Mouse (Mus musculus): ENCODE data around the gene Banp. TPM values are rescaled to one million over a fixed set of nuclear protein-coding genes. Genes with fewer than 3 reads are reported as not detected.

Banp gene
- total RNA-seq, 1 experiment = 53.8 TPM

DNA sequence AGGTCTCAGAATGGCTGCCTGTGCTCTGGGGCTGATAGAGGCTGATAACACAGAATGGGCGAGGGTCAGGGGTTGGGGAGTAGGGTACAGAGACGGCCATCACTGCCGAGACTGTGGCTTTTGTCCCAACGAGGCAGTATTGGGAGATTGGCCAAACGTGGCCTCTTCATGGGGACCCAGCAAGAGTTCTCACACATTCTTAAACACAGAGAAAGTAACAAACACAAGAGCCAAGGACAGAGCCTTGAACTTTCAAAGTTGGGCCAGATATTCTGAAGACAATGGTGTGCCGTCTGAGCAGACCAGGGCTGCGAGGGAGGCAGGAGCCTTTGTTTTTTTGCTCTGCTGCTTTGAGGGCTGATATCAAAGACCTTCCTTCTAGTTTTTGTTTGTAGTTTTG, 37.6 kb upstream of the Banp start:
- Histone ChIP-seq H3K27ac (ENCODE audit: insufficient read depth, low read depth, low read length, poor library complexity, severe bottlenecking) (no peak overlapping the region), H3K4me1 (ENCODE audit: control insufficient read depth in 2 of 2, insufficient read depth in 2 of 2, low read length in 2 of 2, poor library complexity in 1 of 2) (peaks cover 2 to 7% of the 10 kb centered on the region in 2 experiments; a peak in 1 of 4 replicates), H3K9me3 (ENCODE audit: control insufficient read depth, insufficient read depth, low read depth, low read length) (no peaks in the 10 kb centered on the region), H3K9ac (ENCODE audit: insufficient read depth, low read depth, low read length, poor library complexity, severe bottlenecking) (no peak overlapping the region), H3K36me3 (ENCODE audit: control insufficient read depth, insufficient read depth, low read length, poor library complexity, severe bottlenecking) (no peaks in the 10 kb centered on the region), H3K4me3 (ENCODE audit: insufficient read depth in 1 of 2, low read depth in 1 of 2, low read length in 2 of 2, poor library complexity in 1 of 2, severe bottlenecking in 1 of 2) (no peak overlapping the region)
- in situ Hi-C loops (cut with MboI; ENCODE audit: low sequenced_read_pairs in 2 of 2, unreplicated experiment in 2 of 2) = loop anchor here in 1 of 2 experiments (10.0 kb wide), 1 partner anchor 57 kb away; no protein-coding TSS in a partner anchor
- no peak for DNase-seq (ENCODE audit: low read depth, low spot score)
- TF ChIP-seq CHD2 (IDR thresholded peaks at IDR 0.05; ENCODE audit: low read depth, low read length) (no peak), ZNF384 (IDR thresholded peaks at IDR 0.05; ENCODE audit: low read depth, low read length) (no peak), HCFC1 (IDR thresholded peaks at IDR 0.05; ENCODE audit: borderline replicate concordance, insufficient read depth, low read length) (no peak), MAFK (IDR thresholded peaks at IDR 0.05; ENCODE audit: insufficient read depth, low read depth, low read length) (no peak), ZC3H11A (IDR thresholded peaks at IDR 0.05; ENCODE audit: borderline replicate concordance, low read depth, low read length) (no peak)

DNA sequence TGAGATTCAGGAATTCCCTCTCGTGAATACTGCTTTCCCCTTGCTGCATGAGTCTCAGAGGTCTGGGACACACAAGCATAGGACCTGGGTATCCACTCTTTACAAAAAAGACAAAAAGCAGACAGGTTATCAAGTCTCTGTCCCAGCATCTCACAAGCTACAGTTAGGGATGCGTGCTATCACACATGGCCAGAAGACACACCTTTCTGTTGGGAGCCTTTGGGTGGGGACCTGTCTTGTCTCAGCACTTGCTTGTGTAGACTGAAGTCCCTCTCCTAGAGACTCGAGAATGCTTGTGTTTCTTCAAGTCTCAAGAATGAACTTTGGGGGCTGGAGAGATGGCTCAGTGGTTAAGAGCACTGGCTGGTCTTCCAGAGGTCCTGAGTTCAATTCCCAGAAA, 36.7 kb upstream of the Banp start:
- no peaks in the 10 kb centered on the region for H3K9me3 ChIP-seq (ENCODE audit: control insufficient read depth, insufficient read depth, low read depth, low read length)
- no peaks in the 10 kb centered on the region for H3K36me3 ChIP-seq (ENCODE audit: control insufficient read depth, insufficient read depth, low read length, poor library complexity, severe bottlenecking)
- H3K4me3 ChIP-seq (ENCODE audit: insufficient read depth in 1 of 2, low read depth in 1 of 2, low read length in 2 of 2, poor library complexity in 1 of 2, severe bottlenecking in 1 of 2) = no peak overlapping the region
- H3K9ac ChIP-seq (ENCODE audit: insufficient read depth, low read depth, low read length, poor library complexity, severe bottlenecking) = no peak overlapping the region
- H3K4me1 ChIP-seq (ENCODE audit: control insufficient read depth in 2 of 2, insufficient read depth in 2 of 2, low read length in 2 of 2, poor library complexity in 1 of 2) = peaks cover 2 to 7% of the 10 kb centered on the region in 2 experiments; a peak in 1 of 4 replicates
- TF ChIP-seq ZC3H11A (IDR thresholded peaks at IDR 0.05; ENCODE audit: borderline replicate concordance, low read depth, low read length) (no peak), HCFC1 (IDR thresholded peaks at IDR 0.05; ENCODE audit: borderline replicate concordance, insufficient read depth, low read length) (no peak), CHD2 (IDR thresholded peaks at IDR 0.05; ENCODE audit: low read depth, low read length) (no peak), MAFK (IDR thresholded peaks at IDR 0.05; ENCODE audit: insufficient read depth, low read depth, low read length) (no peak), ZNF384 (IDR thresholded peaks at IDR 0.05; ENCODE audit: low read depth, low read length) (no peak)
- in situ Hi-C loops (cut with MboI; ENCODE audit: low sequenced_read_pairs in 2 of 2, unreplicated experiment in 2 of 2) = loop anchor here in 1 of 2 experiments (10.0 kb wide), 1 partner anchor 58 kb away; no protein-coding TSS in a partner anchor
- H3K27ac ChIP-seq (ENCODE audit: insufficient read depth, low read depth, low read length, poor library complexity, severe bottlenecking) = no peak overlapping the region
- DNase-seq (ENCODE audit: low read depth, low spot score) = no peak

GRCm38 (mm10) chr8:121913378-121913777, 36.2 kb upstream of the Banp start:
- H3K27ac ChIP-seq (ENCODE audit: insufficient read depth, low read depth, low read length, poor library complexity, severe bottlenecking) = no peak overlapping the region
- no peak for DNase-seq (ENCODE audit: low read depth, low spot score)
- H3K36me3 ChIP-seq (ENCODE audit: control insufficient read depth, insufficient read depth, low read length, poor library complexity, severe bottlenecking) = no peaks in the 10 kb centered on the region
- in situ Hi-C loops (cut with MboI; ENCODE audit: low sequenced_read_pairs in 2 of 2, unreplicated experiment in 2 of 2) = loop anchor here in 1 of 2 experiments (10.0 kb wide), 1 partner anchor 59 kb away; no protein-coding TSS in a partner anchor
- no peak overlapping the region for H3K4me3 ChIP-seq (ENCODE audit: insufficient read depth in 1 of 2, low read depth in 1 of 2, low read length in 2 of 2, poor library complexity in 1 of 2, severe bottlenecking in 1 of 2)
- TF ChIP-seq MAFK (IDR thresholded peaks at IDR 0.05; ENCODE audit: insufficient read depth, low read depth, low read length) = no peak
- H3K4me1 ChIP-seq (ENCODE audit: control insufficient read depth in 2 of 2, insufficient read depth in 2 of 2, low read length in 2 of 2, poor library complexity in 1 of 2) = peaks cover 0 to 7% of the 10 kb centered on the region in 2 experiments; a peak in 1 of 4 replicates
- H3K9ac ChIP-seq (ENCODE audit: insufficient read depth, low read depth, low read length, poor library complexity, severe bottlenecking) = no peak overlapping the region
- H3K9me3 ChIP-seq (ENCODE audit: control insufficient read depth, insufficient read depth, low read depth, low read length) = no peaks in the 10 kb centered on the region

DNA sequence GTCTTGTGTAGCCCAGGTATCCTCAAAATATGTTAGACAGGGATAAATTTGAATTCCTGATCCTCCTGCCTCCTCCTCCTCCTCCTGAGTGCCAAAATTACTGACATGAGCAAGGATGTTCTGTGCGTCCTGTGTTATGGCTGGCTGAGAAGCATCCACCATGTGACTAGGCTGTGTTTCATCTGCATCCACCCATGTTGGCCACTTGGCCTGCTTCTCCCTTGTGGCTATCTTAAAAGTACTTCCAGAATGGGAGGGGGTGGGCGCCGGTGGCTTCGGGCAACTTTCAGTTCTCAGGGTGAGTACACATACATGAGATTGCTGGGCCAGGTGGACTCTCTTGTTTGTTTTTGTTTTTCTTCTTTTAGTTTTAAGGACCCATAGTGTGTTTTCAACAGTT, 30.4 kb upstream of the Banp start:
- Histone ChIP-seq H3K27ac (ENCODE audit: insufficient read depth, low read depth, low read length, poor library complexity, severe bottlenecking) (no peak overlapping the region), H3K36me3 (ENCODE audit: control insufficient read depth, insufficient read depth, low read length, poor library complexity, severe bottlenecking) (no peaks in the 10 kb centered on the region), H3K4me3 (ENCODE audit: insufficient read depth in 1 of 2, low read depth in 1 of 2, low read length in 2 of 2, poor library complexity in 1 of 2, severe bottlenecking in 1 of 2) (no peak overlapping the region), H3K4me1 (ENCODE audit: control insufficient read depth in 2 of 2, insufficient read depth in 2 of 2, low read length in 2 of 2, poor library complexity in 1 of 2) (peaks cover 1 to 4% of the 10 kb centered on the region in 2 experiments; a peak in 1 of 4 replicates), H3K9ac (ENCODE audit: insufficient read depth, low read depth, low read length, poor library complexity, severe bottlenecking) (no peak overlapping the region), H3K9me3 (ENCODE audit: control insufficient read depth, insufficient read depth, low read depth, low read length) (no peaks in the 10 kb centered on the region)
- TF ChIP-seq HCFC1 (IDR thresholded peaks at IDR 0.05; ENCODE audit: borderline replicate concordance, insufficient read depth, low read length) (no peak), CHD2 (IDR thresholded peaks at IDR 0.05; ENCODE audit: low read depth, low read length) (no peak), ZNF384 (IDR thresholded peaks at IDR 0.05; ENCODE audit: low read depth, low read length) (no peak), ZC3H11A (IDR thresholded peaks at IDR 0.05; ENCODE audit: borderline replicate concordance, low read depth, low read length) (no peak)
- in situ Hi-C loops (cut with MboI; ENCODE audit: low sequenced_read_pairs in 2 of 2, unreplicated experiment in 2 of 2) = loop anchor here in 1 of 2 experiments (10.0 kb wide), 1 partner anchor 64 kb away; no protein-coding TSS in a partner anchor
- no peak for DNase-seq (ENCODE audit: low read depth, low spot score)

- H3K4me3 ChIP-seq (ENCODE audit: insufficient read depth in 1 of 2, low read depth in 1 of 2, low read length in 2 of 2, poor library complexity in 1 of 2, severe bottlenecking in 1 of 2) = no peak overlapping the region
- TF ChIP-seq HCFC1 (IDR thresholded peaks at IDR 0.05; ENCODE audit: borderline replicate concordance, insufficient read depth, low read length) = no peak
- TF ChIP-seq ZC3H11A (IDR thresholded peaks at IDR 0.05; ENCODE audit: borderline replicate concordance, low read depth, low read length) = no peak
- no peak for TF ChIP-seq CHD2 (IDR thresholded peaks at IDR 0.05; ENCODE audit: low read depth, low read length)
- no peak for TF ChIP-seq ZNF384 (IDR thresholded peaks at IDR 0.05; ENCODE audit: low read depth, low read length)
- no peak for TF ChIP-seq MAFK (IDR thresholded peaks at IDR 0.05; ENCODE audit: insufficient read depth, low read depth, low read length)
These were observed 29.8 kb upstream of the Banp start for GRCm38 (mm10) chr8:121919731-121920130.

More at GRCm38 (mm10) chr8:121919731-121920130, 29.8 kb upstream of the Banp start:
- H3K36me3 ChIP-seq (ENCODE audit: control insufficient read depth, insufficient read depth, low read length, poor library complexity, severe bottlenecking) = no peaks in the 10 kb centered on the region
- DNase-seq (ENCODE audit: low read depth, low spot score) = no peak
- no peak overlapping the region for H3K27ac ChIP-seq (ENCODE audit: insufficient read depth, low read depth, low read length, poor library complexity, severe bottlenecking)
- H3K9ac ChIP-seq (ENCODE audit: insufficient read depth, low read depth, low read length, poor library complexity, severe bottlenecking) = no peak overlapping the region
- H3K4me1 ChIP-seq (ENCODE audit: control insufficient read depth in 2 of 2, insufficient read depth in 2 of 2, low read length in 2 of 2, poor library complexity in 1 of 2) = peaks cover 1 to 5% of the 10 kb centered on the region in 2 experiments; a peak in 1 of 4 replicates
- in situ Hi-C loops (cut with MboI; ENCODE audit: low sequenced_read_pairs in 2 of 2, unreplicated experiment in 2 of 2) = loop anchor here in 1 of 2 experiments (10.0 kb wide), 1 partner anchor 65 kb away; no protein-coding TSS in a partner anchor
- no peaks in the 10 kb centered on the region for H3K9me3 ChIP-seq (ENCODE audit: control insufficient read depth, insufficient read depth, low read depth, low read length)
